Mouse (Mus musculus) forebrain, postnatal 0 days (tissue): ENCODE measurements around the gene Ugt1a6a. TPM values are rescaled to one million over a fixed set of nuclear protein-coding genes. Genes with fewer than 3 reads are reported as not detected.
"Not testable (repeated sequence)": the region's sequence is repeated elsewhere in the genome, so short reads cannot be mapped to it uniquely, and the experiment has no call there.

Source experiments
- ATAC-seq: fragments of 200-750 bp; cut with Nextera tagmentation; 2 replicates; pipeline ENCODE4 v1.8.0; 2017; ENCODE audit warnings: mild to moderate bottlenecking, moderate library complexity
- DNase-seq: peaks from one replicate; pipeline ENCODE4 v3.0.0-alpha.2; 2015
- H3K27ac ChIP-seq: fragments of 300-500 bp; sonication (generic); 2 replicates; pipeline ENCODE4 v1.5.1; 2014; ENCODE audit warnings: low read depth, mild to moderate bottlenecking, antibody characterized with exemption, low read length, moderate library complexity, mixed read lengths
- H3K27me3 ChIP-seq: fragments of 300-500 bp; sonication (generic); 2 replicates; pipeline ENCODE4 v1.6.1; 2014; ENCODE audit warnings: mild to moderate bottlenecking, low read length, mixed read lengths; ENCODE audit not compliant: insufficient read depth
- H3K36me3 ChIP-seq: fragments of 300-500 bp; sonication (generic); 2 replicates; pipeline ENCODE4 v1.6.1; 2014; ENCODE audit warnings: mild to moderate bottlenecking, moderate library complexity; ENCODE audit not compliant: insufficient read depth
- H3K4me1 ChIP-seq: fragments of 300-500 bp; sonication (generic); 2 replicates; pipeline ENCODE4 v1.6.1; 2014; ENCODE audit warnings: antibody characterized with exemption; ENCODE audit not compliant: insufficient read depth
- H3K4me2 ChIP-seq: fragments of 300-500 bp; sonication (generic); 2 replicates; pipeline ENCODE4 v1.6.1; 2014; ENCODE audit warnings: low read depth, mild to moderate bottlenecking, moderate library complexity
- H3K4me3 ChIP-seq: fragments of 300-500 bp; sonication (generic); 2 replicates; pipeline ENCODE4 v1.5.1; 2014; ENCODE audit warnings: low read depth, low read length, mixed read lengths
- H3K9ac ChIP-seq: fragments of 300-500 bp; sonication (generic); 2 replicates; pipeline ENCODE4 v1.6.1; 2014; ENCODE audit warnings: mild to moderate bottlenecking
- H3K9me3 ChIP-seq: fragments of 300-500 bp; sonication (generic); 2 replicates; pipeline ENCODE4 v1.6.1; 2016; ENCODE audit warnings: low read length
- CTCF ChIP-seq: sonication (generic); IDR thresholded peaks from 2 replicates; pipeline ENCODE4 v1.5.1; 2016; ENCODE audit warnings: antibody characterized with exemption, control low read depth, low read depth
- WGBS: fragments of 180-500 bp; shearing (Covaris S2); extraction: QIAGEN DNeasy Blood & Tissue Kit; methylation state at CpG from one replicate; pipeline ENCODE4 v1.1.7; 2014; 5-methylcytosine and 5-hydroxymethylcytosine counted together
- polyA plus RNA-seq: library from polyadenylated mRNA; unstranded; fragments of >200 nt; fragmentation: Nextera tagmentation; extraction: Ambion mirVana; gene quantifications from 2 replicates; pipeline ENCODE4 v1.2.1, GENCODE M21; 2015
- total RNA-seq: library from RNA; depleted of rRNA; stranded (reverse); fragments of >200 nt; gene quantifications from 2 replicates; pipeline ENCODE4 v1.2.3, GENCODE M21; 2014

The Ugt1a6a gene
- total and polyA plus RNA-seq, 2 experiments from 2014 or later = 2.0 to 5.1 TPM

- Histone ChIP-seq H3K36me3 (no peaks in the 10 kb centered on the region), H3K27ac (no peak overlapping the region), H3K4me1 (no peaks in the 10 kb centered on the region), H3K27me3 (no peaks in the 10 kb centered on the region), H3K9ac (no peak overlapping the region), H3K9me3 (peaks cover 38% of the 10 kb centered on the region), H3K4me3 (no peak overlapping the region), H3K4me2 (no peak overlapping the region)
- no peak for TF ChIP-seq CTCF
- DNase-seq = peak; percentile 5
- ATAC-seq = no peak
- WGBS = 28% methylated on average over 1 of the region's 1 CpGs
Observed at GRCm38 (mm10) chr1:88219054-88219453, 84.4 kb downstream of the Ugt1a6a start.

DNA sequence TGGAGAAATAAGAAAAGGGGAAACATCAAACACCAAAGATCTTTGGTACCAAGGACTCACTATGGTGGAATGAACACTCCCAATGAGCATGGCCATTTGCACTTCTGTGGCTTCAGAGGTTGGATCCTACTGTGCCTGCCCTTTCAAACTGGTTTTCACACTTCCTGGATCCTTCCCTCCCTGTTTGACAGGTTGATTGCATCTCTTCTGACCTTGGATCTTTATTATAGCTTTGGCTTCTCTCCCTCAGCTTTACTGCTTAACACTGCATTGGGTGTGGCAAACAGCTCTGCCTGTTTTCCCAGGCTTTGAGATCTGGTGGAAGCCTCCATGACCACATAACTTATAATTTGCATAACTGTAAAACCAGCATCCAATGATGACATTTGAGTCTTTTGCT lies 85.7 kb downstream of the Ugt1a6a start:
- no peak for DNase-seq
- Histone ChIP-seq H3K4me2 (no peak overlapping the region), H3K27ac (no peak overlapping the region), H3K4me1 (no peaks in the 10 kb centered on the region), H3K27me3 (no peaks in the 10 kb centered on the region), H3K36me3 (no peaks in the 10 kb centered on the region), H3K4me3 (no peak overlapping the region), H3K9me3 (peaks cover 26% of the 10 kb centered on the region), H3K9ac (no peak overlapping the region)
- ATAC-seq = no peak
- no peak for TF ChIP-seq CTCF

DNA sequence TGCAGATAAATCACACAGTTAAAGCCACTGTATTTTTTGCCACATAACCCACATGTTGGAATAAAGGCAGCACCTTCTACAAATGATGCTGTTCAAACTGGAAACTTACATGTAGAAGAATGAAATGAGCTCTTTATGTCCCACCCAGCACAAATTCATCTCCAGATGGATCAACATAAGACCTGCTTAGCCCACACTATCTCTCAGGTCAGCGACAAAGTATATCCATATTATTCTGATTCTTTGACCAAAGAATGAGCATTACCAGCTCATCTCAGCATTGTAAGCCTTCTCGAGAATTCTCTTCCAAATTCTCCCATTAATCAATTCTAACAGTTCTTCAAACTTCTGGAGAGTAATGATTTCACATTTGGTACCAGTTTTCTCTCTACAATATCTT lies 87.6 kb downstream of the Ugt1a6a start:
- no peak overlapping the region for H3K4me3 ChIP-seq
- no peaks in the 10 kb centered on the region for H3K27me3 ChIP-seq
- H3K36me3 ChIP-seq = no peaks in the 10 kb centered on the region
- ATAC-seq = no peak
- no peak for TF ChIP-seq CTCF
- DNase-seq = no peak
- no peak overlapping the region for H3K9ac ChIP-seq
- H3K4me2 ChIP-seq = no peak overlapping the region
- peaks cover 29% of the 10 kb centered on the region for H3K9me3 ChIP-seq
- 49% methylated on average over 2 of the region's 2 CpGs for WGBS
- no peak overlapping the region for H3K27ac ChIP-seq
- no peaks in the 10 kb centered on the region for H3K4me1 ChIP-seq

GRCm38 (mm10) chr1:88223011-88223515 lies 88.5 kb downstream of the Ugt1a6a start:
- not testable (repeated sequence) for H3K4me3 ChIP-seq, H3K27me3 ChIP-seq, ATAC-seq, DNase-seq, H3K4me2 ChIP-seq, H3K27ac ChIP-seq, H3K9ac ChIP-seq, H3K4me1 ChIP-seq, H3K36me3 ChIP-seq
- H3K9me3 ChIP-seq = peaks cover 32% of the 10 kb centered on the region

DNA sequence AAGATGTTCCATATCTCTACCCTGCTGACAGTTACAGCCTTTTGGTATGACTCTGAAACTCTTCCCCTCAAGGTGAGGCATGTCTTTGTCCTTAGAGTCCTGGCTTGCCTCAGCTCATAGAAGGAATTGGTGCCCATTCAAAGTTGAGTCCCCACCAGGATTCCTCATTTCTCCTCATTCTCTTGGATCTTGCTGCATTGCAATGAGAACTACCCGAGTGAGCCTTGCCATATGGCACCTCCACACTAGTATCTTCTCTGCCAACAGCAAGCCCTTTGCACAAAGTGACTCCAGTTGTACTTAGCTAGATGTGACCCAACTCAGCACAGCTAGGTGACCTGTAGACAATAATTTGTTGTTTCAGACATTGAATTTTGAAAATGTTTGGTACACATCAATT lies 89.0 kb downstream of the Ugt1a6a start:
- DNase-seq (no peak), ATAC-seq (no peak)
- Histone ChIP-seq H3K36me3 (no peaks in the 10 kb centered on the region), H3K27ac (no peak overlapping the region), H3K4me3 (no peak overlapping the region), H3K4me2 (no peak overlapping the region), H3K9me3 (peaks cover 37% of the 10 kb centered on the region), H3K27me3 (no peaks in the 10 kb centered on the region), H3K9ac (no peak overlapping the region), H3K4me1 (no peaks in the 10 kb centered on the region)
- TF ChIP-seq CTCF = no peak
- 46% methylated on average over 1 of the region's 1 CpGs for WGBS

DNA sequence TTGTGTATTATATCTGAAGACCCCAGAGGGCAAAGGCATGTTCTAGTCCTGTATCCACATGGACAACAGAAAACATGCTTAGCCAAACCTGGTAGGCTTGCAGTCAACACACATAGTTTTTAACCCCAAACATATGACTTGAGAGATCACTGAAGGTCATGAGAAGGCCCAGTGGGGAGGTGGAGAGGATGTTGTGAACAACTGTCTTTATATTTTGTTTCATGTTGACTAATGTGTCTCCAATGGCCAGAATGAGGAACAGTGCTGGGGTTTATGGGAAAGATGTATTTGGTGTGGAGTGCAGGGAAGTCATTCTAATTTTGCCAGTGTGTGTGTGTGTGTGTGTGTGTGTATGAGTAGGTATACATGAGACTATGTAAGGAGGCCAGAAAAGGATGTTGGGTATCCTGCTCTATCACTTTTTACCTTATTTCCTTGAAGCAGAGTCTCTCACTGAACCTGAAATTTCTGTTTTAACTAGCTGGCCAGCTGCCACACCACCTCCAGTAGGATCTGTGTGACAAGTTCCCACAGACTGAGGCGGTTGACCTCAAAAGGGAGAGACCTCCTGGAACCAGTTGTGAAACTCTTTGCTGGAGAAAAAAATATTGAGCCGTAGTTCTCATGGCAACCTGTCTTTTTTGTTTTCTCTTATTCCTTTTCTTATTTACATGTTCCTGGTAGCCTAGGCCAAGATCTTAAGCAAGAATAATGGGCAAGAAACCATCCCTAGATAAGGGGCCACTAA lies 89.6 kb downstream of the Ugt1a6a start:
- H3K9me3 ChIP-seq = peaks cover 43% of the 10 kb centered on the region
- H3K27ac ChIP-seq = no peak overlapping the region
- no peak overlapping the region for H3K4me3 ChIP-seq
- no peaks in the 10 kb centered on the region for H3K27me3 ChIP-seq
- no peak overlapping the region for H3K4me2 ChIP-seq
- no peaks in the 10 kb centered on the region for H3K4me1 ChIP-seq
- no peak for DNase-seq
- WGBS = 69% methylated on average over 2 of the region's 2 CpGs
- H3K9ac ChIP-seq = no peak overlapping the region
- no peaks in the 10 kb centered on the region for H3K36me3 ChIP-seq
- no peak for TF ChIP-seq CTCF
- ATAC-seq = no peak

DNA sequence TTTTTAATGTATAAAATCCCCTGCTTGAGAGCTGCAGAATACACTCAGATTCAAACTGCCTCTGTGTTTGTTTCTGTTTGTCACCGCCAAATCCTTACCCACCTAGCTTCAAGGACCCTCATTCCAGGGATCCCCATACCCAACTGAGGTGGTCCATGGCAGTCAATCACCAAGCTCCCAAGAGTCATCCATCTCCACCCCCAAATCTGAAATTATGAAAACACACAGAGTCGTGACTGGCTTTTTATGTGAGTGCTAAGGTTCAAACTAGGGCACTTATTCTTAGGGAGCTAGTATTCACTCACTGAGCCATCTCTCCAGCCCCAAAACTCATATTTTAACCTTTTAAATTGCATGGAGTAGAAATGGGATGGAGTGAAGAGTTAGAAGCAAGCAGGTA lies 90.7 kb downstream of the Ugt1a6a start:
- ATAC-seq, H3K27ac ChIP-seq, H3K4me1 ChIP-seq, H3K4me2 ChIP-seq, H3K36me3 ChIP-seq, H3K27me3 ChIP-seq, H3K4me3 ChIP-seq, DNase-seq, H3K9ac ChIP-seq: not testable (repeated sequence)
- 45% methylated on average over 2 of the region's 2 CpGs for WGBS
- H3K9me3 ChIP-seq = peaks cover 54% of the 10 kb centered on the region
